Mouse (Mus musculus) adrenal gland, postnatal 10 days (tissue): ENCODE results near the gene Foxc2. TPM values are rescaled to one million over a fixed set of nuclear protein-coding genes. Genes with fewer than 3 reads are reported as not detected.
"Not testable (repeated sequence)": the region's sequence is repeated elsewhere in the genome, so short reads cannot be mapped to it uniquely, and the experiment has no call there.

Experiments used
- DNase-seq: peaks from one replicate; pipeline ENCODE4 v3.0.0; 2021; ENCODE audit warnings: mixed read lengths
- total RNA-seq, 2 experiments: library from RNA; stranded (reverse); gene quantifications; 2 replicates each; pipeline ENCODE4 v1.2.3; 2021

Foxc2 gene
- total RNA-seq, 2 experiments from 2014 or later: 4.1 to 6.1 TPM

DNA sequence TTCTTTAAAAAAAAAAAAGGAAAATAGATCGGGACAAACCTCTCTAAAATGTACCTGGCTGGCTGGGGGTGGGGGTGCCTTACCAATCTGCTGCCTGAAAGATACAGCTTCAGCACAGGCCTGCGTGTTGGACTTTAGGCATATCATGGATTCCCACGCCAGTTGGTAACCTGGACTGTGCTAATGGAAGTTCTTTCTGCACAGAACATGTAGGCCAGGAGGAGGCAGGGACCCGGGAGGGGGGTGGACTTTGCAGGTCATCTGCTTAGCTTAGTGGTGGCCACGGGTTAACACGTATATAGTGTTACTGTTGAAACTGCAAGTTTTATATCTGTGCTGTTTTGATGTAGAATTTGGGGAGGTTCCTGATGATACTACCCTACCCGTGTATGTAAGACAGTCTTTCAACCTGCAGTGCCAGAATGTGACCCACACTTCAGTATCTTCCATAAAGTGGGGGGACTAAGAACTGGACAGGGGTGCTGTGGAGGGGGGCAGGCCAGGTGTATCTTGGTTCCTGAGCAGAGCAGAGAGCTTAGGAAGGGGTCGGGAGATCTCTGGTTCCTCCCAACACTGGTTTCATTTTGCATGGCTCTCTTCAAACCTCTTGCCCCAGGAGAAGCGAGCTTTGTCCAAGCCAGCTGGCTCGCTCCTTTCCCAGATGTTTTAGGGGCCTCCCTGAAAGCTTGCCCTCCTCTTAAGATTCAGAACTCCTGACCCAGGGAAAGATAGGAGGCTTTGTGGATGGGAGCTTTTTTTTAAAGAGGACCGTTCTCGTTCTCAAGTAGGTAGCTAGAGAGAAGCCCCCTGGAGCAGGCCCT is 3.9 kb downstream of the Foxc2 start:
- no peak for DNase-seq

DNA sequence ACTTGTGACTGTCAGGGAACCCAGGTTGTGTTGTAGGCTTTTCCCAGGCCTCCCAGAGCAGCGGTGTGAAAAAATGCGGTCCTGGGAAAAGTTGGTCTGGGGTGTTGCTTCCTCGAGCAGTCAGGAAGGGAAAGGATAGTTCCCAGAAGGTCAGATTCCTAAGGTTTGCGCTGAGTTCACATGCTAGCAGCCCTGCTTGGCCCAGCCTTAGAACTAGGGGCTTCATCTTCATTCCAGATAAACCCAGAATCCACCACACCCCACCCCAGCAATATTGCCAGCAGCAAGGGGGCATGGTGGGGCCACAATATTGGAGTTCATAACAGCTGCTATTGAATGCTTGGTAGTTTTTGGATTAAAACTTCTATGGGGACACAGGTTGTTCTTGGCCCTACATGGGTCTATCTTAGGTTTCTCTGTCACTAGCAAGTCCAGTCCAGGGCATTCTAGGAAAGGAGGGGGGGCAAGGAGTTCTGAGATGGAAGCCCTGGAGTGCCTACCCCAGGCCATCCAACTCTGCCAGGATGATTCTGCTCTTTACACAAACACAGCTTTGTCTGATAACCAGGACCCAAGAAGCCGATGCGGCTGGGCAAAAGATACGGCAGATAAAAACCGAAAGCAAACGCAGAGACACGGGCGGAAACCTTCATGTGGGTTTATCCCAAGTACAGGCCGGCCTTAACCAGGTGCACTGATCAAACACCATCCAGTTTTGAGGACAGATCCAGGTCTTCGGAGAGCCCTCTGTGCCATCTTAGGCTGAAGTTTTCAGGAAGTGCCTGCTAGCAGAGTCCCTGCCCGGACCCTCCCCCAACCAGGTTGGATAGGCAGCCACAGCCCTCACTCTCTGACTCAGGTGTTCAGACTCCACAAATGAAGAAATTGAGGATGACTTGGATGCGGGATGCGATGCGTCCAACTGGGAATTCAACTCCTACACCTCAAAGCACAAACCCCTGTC is 4.8 kb downstream of the Foxc2 start:
- DNase-seq: no peak

DNA sequence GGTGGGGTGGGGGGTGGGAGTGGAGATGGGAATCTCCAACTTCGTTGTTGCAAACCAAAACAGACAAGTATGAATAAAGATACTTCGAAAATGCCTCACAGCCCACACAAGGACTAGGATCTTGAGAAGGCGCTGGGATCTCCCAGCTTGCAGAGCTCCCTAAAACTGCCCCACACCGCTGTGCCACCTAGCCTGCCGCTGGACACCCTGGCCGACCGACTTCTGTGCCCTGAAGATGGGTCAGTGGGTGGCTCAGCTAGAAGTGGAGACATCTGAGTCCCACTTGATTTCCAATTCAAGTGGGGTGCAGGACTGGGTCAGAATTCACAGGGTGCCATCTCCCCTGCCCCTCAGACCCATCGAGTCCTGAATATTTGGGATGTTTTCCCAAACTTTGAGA is 5.7 kb downstream of the Foxc2 start:
- no peak for DNase-seq

DNA sequence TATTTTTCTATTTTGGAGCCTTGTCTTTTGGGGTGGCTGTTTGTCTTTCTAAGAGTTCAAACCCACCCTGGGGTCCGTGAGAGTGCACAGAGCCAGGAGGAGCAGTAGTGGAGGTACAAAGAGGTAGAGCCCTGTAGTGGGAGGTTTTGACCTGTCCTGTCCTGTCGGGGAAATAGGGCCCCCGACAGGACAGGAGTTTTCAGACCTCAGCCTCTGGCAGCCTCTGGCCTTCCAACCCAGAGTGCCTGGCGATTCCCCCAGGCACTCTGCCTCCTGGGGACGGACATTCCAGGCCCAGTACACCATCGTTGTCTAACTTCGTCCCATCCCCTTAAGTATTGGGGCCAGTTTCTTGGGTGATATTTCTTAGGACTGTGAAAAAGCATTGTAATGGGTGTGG is 6.4 kb downstream of the Foxc2 start:
- no peak for DNase-seq

DNA sequence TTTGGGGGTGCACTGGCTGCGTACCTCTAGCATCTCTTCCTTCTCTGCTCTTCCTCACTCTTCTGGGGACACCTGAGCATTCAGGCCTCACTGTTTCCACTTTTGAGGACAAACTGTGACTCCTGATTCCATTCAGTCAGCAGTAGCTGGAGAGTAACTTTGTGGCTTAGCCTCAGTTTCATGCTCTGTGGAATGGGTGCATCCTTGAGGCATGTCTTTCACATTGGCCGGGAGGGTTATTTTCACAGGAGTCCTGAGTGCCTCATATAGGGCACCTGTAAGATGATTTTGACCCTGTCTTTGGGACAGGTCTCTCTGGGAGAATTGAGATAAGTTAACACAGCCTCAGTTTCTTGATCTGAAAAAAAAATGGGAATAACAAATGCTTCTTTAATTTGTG is 7.1 kb downstream of the Foxc2 start:
- no peak for DNase-seq

DNA sequence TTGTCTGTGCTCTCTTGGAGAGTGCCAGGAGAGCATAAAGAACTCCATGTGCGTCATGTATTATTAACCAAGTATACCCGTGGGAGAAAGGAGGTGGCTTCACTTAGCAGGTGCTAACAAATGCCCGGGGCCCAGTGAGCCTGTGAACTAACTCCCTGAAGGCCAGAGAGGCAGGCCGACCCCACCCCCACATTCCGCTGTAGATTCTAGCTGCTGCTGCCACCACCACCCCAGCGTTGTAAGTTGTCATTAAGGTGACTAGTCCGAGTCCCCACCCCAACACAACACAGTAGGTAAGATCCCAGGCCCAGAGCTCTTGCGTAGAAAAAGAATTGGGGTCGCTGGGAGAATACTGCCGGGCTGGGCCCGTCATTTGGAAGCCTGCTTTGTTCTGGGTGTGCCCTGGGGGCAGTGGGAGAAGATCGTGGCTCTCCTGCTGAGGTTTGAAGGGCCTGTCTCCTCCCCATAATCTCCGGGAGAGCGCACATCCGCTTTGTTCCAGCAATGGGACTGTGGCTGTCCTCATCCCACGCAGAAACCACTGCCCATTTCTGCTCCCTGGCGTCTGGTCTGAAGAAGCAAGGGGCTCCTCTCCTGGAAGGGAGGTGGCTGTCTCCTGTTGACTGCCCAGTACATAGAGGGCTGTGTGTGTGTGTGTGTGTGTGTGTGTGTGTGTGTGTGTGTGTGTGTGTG is 8.7 kb downstream of the Foxc2 start:
- no peak for DNase-seq

DNA sequence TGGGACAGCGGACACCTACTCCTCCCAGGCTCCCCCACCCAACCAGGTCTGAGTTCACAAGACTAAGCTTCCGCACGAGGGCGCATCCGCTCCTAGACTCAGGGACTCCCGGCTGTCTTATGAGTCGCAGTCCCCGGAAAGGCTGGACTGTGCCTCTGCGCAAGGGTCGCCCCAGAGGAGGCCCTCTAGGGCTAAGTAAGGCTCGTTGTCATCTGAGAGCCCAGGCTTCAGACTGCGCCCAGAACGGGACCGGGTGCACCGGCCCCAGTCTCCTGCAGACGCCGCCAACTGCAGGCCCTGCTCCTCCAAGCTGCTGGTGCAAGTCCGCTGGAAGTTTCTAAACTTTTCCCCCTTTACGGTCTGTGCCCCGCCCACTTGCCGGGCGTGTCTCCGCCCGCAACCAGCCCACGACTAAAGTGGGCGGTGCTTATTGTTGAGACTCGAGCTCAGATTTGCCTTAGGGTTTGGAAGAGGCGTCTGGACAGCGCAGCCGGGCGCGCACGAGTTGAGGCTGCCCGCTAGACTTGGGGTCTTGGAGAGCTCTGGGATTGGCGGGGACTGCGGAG is 9.4 kb downstream of the Foxc2 start:
- peak; percentile 73 for DNase-seq

DNA sequence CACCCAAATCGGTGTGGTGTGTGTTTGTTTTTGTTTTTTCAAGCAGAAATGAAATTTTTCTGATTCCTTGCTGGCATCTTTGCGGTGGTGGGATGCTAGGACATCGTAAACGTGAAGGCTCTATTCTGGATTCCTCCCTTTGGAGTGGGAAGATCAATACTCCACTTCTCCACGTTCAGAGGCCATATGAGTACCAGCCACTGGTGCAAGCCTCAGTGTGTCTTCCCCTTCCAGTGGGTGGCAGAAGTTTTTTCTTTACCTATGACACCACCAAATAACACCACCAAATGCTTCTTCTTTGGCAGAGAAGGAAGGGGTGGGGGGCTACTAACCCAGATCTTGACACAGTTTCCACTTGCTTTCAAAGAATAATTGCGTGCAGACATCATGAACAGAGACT is 10.2 kb downstream of the Foxc2 start:
- DNase-seq: no peak

DNA sequence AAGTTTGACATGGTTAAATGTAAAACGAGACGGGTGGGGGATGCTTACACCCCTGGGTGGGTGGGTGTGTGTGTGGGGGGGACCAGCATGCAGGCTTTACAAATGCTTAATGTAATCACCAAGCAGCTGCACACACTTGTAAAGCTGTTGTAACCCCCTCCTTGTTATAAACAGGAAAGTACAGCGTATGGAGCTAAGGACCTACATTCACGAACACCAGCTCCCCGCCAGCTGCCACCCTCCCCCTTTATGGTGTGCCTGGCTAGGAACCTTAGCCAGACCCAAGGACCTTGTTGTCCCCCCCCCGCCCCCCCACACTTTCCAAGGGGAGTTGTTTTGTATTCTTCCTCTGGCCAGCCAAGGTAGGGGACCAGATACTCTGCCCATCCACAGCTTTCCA is 10.7 kb downstream of the Foxc2 start:
- DNase-seq: no peak

DNA sequence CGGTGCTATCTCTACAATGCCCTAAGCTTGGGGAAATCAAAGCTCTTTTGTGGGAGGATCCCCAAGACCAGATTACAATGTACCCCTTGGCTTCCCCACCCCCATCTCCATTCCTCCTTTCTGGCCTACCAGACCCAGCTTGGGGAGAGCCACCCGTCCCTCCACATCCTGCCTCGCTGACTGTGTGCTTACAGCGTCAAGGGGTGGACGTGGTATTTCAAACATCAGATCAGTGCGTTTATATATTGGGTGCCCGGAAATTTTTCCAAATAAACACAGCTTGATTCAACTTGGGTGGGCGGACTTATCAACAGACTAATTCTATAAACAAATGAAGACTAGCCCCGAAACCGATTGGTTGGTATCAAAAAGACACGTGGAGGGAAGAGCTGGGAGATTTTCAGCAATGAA is 11.3 kb downstream of the Foxc2 start:
- DNase-seq: no peak

DNA sequence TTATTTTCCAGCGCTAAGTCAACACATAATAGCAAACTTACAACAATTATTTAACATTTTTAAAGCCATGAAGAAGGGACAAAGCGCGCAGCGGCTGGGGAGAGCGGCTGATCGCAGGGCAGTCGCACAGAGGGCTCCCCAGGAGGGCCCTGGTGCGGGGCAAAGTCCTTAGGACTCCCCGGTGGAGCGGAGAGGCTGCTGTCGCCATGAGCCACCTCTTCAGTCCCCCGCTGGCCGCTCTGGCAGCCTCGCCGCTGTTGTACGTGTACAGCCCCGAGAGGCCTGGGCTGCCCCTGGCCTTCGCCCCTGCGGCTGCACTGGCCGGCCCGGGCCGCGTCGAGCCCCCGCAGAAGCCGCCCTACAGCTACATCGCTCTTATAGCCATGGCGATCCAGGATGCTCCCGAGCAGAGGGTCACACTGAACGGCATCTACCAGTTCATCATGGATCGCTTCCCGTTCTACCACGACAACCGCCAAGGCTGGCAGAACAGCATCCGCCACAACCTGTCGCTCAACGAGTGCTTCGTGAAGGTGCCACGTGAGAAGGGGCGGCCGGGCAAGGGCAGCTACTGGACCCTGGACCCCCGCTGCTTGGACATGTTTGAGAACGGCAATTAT is 11.9 kb downstream of the Foxc2 start, which contains the start of gene Foxl1:
Gene Foxl1 (plus strand): TSS at position 185 of the 620 bp plus-strand sequence.
- no peak for DNase-seq

DNA sequence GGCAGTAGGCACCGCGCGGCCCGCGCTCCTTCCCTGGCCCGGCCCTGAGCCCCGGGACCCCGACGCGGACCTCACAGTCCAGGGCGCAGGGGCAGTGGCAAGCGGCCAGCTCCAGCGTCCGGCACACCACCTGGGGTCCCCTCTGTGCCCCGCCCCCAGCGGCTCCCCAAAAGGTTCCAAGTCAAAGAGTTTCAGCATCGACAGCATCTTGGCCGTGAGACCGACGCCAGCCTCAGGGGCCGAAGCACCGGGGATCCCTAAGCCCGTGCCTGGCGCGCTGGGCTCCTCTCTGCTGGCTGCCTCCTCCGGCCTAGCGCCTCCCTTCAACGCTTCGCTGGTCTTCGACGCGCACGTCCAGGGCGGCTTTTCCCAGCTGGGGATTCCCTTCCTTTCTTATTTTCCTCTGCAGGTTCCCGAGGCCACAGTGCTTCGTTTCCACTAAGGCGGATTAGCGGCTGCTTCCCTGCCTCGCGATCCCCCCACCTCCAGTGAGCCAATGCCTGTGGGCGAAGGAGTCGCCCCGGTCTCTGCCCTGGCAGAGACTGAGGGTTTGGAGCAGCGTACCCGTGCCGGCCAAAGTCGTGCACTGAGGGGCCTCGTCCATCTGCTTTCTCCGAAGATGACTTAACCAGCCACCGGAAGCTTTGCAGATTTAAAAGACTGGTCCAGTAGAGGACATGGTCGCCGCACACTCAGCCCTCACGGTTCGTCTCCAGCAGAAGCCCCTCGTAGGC is 12.7 kb downstream of the Foxc2 start:
- DNase-seq: no peak

DNA sequence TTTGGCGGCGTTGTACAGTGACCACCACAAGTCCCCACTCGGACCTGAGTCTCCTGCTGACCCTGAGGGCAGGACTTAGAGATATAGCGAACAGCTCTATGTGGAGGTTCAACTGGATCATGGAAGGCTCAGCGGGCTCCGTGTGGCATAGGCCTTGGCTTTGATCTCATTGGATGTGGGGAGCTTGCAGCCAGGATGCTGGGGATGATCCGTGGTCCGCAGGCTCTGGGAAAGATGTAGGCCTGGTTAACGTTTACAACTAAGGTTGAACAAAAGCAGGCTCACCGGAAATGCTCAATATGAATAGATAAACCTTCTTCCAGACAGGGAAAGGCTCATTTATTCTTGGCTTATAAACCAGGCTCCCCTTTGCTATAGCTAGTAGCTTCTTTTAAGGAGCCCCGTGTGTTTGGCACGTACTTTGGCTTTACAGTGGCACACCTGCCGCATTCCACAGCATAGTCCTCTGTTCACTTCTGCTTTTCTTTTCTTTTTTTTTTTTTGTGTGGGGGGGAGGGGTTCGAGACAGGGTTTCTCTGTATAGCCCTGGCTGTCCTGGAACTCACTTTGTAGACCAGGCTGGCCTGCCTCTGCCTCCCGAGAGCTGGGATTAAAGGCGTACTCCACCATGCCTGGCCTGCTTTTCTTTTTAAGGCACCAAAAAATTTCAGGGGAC is 13.4 kb downstream of the Foxc2 start:
- DNase-seq: no peak

DNA sequence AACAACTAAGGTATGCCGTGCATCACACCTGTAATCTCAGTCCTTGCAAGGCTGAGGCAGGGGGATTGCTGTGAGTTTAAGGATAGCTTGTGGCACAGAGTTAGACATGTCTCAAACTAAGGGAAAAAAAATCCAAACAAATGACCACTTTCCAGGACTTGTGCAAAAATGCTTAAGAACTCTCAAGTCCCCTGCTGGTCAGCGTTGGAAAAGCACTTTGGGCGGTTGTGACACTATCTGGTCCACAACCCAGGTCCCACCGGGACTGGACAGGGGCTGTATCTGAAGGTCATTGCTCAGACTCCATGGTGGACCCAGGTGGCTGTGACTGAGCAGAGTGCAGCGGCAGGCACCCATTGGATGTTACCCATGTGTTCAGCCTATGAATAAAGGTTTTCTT is 14.6 kb downstream of the Foxc2 start:
- peak; percentile 26 for DNase-seq

DNA sequence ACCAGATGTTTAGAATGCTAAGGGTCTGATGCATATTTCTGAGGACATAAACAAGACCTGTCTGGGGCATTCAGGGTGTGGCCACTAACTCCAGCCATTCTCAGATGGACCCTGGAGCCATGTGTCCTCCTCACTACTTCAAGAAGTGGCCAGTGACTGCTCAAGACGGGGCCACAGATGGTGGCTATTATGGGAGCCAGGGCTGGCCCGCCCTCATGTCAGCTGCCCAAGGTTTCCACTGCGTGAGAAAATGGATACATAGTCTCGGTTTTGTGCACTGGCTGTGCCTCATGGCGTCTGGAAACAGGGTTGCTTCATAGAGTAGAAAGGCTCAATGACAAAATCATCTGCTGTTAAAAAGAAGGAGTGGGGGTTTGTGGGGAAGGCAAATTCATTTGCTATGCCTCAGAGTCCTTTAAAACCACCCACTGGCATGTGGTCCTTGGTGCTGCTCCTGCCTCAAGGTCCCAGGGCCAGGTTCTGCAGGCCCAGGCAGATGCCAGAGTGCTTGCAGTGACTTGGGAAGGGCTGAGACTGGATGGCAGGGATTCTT is 17.1 kb downstream of the Foxc2 start:
- no peak for DNase-seq

DNA sequence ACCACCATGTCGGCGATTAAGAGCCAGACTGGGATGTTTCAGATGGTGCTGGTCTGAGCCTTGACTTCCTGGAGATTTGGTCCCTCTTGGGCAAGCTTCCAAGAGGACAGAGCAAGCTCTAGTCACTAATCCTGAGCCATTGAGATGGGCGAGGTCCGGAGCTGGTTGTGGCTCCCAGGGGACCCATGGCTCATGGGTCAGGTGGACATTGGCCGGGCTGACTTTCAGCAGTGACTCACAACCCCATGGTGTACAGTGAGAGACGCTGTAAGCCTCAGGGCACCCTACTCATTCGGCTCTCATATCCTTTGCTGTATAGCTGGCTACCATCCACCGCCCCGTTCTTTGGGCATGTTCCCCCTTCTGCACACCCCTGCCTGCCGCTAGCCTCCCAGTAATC is 18.1 kb downstream of the Foxc2 start:
- DNase-seq: no peak

DNA sequence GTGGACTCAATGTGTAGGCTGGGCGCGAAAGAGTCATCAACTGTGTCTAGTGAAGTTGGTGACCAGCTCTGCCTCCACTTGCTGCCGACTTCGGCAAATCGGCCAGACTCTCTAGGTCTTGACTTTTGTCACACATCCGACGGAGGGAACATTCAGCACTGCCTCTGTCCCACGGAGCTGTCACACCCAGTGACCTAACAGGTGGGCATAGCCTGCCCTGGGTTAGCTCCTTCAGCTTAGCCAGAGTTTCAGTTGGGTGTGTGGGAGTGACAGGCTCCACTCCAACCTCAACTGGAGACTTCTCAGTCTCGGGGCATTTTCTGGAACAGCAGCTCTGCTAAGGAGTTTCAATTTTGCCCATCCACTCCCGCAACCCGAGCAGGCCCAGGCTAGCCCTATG is 18.5 kb downstream of the Foxc2 start:
- DNase-seq: no peak

DNA sequence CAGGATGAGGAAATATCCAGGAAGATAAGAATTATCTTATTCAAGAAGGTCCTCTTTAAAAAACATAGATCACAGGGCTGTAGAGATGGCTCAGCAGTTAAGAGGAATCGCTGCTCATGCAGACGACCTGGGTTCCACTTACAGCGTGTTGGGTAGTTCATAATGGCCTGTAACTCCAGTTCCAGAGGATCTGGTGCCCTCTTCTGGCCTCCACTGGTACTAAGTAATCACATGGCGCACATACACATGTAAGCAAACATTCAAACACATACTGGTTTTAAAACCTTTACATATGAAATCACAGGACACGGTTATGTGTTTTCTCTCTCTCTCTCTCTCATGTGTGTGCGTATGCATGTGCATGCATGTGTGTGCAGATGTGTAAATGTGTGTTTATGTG is 20.9 kb downstream of the Foxc2 start:
- no peak for DNase-seq

DNA sequence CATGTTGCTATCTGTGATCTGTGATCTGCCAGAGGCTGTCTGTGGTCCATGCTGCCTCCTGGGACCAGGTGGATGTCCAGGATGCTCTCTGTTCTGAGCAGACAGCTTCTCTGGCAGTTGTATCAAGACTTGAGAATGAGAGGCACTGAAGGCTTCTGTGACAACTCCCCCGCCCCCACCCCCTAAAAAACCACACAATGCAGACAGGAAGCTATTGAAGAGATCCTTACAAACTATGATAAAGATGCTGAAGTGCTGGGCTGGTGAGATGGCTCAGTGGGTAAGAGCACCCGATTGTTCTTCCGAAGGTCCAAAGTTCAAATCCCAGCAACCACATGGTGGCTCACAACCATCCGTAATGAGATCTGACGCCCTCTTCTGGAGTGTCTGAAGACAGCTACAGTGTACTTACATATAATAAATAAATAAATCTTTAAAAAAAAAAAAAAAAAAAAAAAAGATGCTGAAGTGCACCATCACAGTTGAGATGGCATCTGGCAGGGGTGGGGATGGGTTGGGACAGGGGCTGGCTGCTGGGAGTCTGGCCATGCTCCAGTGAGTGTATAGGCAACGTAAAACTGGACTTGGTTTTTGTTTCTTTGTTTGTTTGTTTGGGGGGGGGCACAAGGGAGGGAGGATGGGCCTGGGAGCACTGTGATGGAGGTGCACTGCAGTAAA is 29.6 kb downstream of the Foxc2 start:
- not testable (repeated sequence) for DNase-seq
